Mouse (Mus musculus): ENCODE measurements around the gene Vangl1.

Vangl1 gene

DNA sequence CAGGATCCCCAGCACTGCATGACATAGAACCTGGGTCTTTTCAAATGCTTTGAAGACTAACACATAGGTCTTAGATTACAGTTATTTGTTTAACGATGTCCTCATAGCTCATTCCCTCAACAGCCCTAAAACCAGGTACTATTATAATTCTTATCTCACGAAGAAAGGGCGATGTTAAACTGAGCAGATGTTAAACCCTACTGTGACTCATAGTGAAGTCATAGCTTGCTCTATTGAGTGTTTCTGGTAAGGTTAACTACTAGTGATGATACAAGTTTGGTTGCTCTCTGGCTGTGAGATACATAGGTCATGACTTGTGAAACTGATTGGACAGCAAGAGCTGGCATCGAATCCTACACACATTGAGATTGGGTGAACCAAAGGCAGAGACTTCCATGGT, 61.5 kb downstream of the Vangl1 start:
- DNase-seq (ENCODE audit: low spot score), result no peak

DNA sequence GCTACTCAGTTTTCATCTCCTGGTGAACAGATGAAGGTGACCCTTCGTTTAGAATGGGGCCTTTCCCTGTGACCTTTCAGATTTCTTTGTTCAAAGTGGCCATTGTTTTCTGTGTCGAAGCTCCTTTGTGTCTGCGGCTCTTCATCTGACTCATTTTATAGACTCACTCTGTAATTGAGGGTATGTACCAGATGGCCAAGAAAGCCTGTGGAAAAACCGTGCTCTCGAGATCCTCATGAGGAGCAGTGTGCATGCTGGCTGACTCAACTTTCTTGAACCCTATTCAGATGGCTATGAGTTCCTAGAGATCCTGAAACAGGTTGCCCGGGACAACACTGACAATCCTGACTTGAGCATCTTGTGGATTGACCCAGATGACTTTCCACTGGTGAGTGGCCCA, 62.6 kb downstream of the Vangl1 start:
- no peak for DNase-seq (ENCODE audit: low spot score)

DNA sequence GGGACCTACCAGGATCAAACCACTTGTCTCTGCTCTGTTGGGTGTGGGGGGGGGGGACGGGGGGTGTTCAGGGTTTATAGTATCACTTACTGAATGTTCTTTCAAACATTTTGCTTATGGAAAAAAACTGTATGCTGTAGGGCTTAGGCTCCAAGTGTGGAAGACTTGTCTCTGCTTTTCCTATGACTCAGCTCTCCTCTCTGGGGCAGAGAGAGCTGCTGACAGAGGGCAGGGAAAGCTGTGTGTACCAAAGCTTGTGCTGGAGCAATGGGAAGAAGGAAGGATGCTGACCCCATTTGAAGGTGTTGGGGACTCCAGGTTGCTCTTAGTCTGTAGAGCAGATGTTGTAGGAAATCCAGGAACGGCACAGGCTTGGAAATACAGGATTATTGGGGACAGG, 63.0 kb downstream of the Vangl1 start:
- no peak for DNase-seq (ENCODE audit: low spot score)

DNA sequence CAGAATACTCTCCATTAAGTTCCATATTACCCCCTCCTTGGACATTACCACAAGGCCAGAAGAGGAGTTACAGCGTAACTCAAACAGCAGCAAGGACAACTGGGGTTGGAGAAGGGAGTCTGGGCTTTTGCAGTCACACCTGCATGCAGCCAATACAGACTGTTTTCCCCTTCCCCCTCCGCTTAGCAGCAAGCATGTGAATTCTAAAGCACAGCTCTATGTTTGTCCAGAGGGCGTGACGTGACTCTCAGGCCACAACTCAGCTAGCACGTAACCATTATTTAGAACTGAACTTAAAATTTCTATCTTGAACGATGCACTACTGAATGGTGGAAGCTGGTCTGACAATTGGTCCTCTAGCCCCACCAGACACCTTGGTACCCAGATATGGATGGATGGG, 63.9 kb downstream of the Vangl1 start:
- no peak for DNase-seq (ENCODE audit: low spot score)

DNA sequence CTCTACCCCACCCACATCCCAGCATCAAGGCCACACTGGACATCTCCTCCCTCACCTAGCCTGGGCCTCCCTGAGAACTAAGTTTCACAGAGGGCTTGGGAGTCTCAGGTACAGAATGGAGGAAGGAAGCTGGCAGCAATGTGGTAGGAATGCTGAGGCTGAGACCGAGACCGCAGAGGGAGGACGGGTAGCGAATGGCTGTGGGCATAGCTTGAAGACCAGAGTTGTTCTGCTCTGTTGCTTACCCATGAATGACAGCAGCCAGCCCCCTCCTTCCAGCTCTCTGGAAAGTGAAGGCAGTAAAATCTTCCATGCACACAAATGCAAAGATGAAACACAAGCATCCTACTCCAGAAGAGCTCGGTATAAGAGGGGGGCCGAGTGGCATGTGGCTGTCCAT, 65.6 kb downstream of the Vangl1 start:
- no peak for DNase-seq (ENCODE audit: low spot score)

DNA sequence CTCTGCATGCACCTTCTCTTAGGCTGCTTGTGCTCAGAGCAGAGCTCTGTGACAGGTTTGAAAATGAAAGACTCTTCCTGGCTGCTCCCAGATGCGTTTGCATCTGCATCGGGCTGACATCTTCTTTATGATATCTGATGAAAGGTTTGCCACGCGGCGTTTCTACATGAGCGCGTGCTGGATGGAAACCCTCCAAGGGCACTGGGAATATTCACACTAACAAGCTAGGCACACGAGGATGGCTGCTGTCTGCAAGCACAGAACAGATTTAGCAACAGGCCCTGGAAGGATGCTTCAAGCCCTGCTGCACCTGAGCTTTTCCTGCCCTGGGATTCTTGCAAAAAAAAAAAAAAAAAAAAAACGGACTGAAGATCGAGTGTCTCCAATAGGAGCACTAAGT, 67.3 kb downstream of the Vangl1 start:
- no peak for DNase-seq (ENCODE audit: low spot score)

DNA sequence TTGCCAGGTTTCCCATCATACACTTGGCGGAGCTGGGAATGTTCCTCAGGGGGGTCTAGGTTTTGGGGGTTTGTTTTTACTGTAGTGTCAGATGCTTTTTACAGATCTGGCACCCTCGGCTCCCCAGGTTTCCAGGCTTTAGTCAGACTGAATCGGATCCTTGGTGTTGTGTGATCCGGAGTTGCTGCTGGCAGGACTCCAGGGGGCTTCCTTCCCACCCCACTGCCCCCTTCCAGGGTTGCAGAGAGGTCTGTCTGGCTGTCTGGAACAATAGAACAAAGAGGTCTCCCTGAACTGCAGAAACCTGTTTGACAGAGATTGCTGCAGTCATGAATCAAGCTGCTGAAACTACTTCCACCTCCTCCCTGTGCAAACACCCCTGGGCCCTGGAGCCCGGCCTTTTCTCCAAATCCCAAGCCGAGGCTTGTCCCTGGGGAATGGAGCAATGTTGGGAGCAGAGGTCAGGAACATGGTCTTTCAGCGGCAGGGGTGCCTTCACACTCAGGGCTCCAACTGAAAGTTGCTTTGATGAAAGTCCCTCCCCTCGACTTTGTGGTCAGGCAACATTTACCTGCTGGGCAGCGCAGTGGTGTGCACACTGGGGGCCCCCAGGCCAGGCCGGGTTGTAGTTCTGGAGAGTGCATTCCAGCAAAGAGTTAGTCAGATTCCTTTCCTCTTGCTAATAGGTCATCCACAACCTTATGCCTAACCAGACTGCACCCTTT, 68.9 kb downstream of the Vangl1 start:
- peak; percentile 50 for DNase-seq (ENCODE audit: low spot score)

DNA sequence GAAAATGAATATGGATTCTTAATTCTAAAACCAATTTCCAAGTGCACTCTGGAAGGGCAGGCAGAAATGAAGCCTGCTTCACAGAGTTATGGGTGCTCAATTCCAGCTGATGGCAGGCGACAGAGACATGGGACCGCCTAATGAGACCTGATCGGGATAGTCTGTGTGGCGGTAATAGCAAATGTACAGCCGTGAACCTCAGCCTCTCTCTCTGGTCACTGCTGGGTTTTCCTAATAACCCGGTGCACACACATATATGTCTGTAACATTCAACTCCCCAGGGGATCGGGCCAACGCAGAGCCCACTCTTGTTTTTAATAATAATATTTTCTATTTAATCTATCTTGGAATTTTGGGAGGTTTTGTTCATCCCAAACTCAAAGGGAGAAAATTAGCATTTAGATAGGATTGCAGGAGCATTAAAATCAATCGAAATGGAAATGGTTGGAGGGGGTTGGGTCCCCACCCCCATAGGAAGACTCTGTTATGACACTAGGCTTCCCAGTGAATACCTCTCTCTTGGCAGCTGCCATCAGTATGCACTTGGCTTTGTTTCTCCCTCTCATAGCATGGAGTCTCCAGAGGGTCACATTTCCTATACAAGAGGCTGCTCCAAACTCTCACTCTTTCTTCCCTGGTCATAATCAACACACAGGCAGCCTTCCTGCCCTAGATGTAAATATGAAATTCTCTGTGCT, 72.7 kb downstream of the Vangl1 start:
- no peak for DNase-seq (ENCODE audit: low spot score)

DNA sequence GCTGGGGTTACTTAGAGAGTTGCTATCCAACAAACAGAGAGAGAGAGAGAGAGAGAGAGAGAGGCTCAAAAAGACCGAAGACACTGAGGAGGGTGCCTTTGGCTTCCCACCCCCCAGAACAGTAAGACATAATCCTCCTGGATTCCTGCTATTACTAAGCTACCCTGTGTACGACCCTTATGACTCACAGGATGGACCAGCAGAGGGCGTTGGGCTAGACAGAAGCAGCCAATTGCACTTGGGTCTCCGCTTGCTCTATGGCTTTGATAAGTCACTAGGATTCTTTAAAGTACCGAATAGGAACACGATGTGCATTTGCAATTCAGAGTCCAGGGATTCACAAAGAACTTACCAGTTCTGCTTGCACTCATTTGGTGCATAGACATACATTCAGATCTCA, 74.0 kb downstream of the Vangl1 start:
- no peak for DNase-seq (ENCODE audit: low spot score)

DNA sequence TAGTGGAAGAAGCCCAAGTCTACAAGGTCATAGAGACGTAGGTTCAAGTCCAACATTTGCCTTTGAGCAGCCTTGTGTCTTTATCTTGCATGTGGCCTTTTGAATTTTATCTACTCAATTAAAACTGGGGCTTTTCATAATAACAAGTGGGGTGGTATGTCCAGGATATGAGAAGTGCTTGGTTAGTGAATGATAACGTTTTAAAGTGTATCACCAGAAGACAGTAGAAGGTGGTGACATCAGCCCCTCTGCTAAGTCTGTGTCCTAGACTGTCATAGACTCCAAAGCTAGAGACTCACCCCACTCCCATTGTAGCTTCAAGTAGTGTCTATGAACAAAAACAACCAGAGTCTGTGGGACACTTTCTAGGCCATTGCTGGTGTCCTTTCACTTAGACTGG, 76.3 kb downstream of the Vangl1 start:
- DNase-seq (ENCODE audit: low spot score), result no peak

DNA sequence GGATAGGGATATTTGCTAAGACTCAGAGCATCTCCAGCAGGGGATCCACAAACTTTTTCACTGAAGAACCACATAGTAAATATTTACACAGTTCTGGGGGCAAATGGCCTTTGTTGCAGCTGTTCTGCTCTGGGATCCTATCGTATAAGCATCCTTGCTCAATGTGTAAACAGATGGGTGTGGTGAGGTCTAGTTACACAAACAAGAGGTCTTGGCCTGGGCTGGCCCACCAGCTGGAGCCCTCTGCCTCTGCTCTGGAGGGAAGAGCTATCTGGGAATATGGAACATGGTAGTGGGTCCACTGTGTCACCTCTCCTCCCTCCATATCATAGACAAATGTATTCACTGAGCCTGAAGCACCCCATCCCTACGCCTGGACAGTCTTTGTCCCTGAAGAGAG, 77.4 kb downstream of the Vangl1 start:
- DNase-seq (ENCODE audit: low spot score), result no peak

DNA sequence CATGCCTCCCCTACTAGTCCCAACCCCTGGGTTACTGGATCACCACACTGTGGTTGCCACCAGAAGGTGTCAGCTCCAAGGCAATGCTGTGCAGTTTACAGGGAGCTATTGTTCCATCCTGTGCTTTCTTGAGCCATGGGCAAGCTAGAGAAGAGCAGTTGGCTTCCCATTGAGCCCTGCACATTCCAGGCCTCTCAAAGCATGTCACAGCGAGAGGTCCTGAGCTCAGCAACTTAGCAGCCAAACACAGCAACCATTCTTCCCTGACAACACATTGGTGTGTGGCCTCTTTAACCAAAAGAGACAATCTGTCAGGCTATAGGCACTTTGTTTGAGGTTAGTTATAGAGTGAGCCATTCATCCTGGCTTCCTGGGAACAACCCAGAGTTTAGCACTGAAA, 78.9 kb downstream of the Vangl1 start:
- no peak for DNase-seq (ENCODE audit: low spot score)

DNA sequence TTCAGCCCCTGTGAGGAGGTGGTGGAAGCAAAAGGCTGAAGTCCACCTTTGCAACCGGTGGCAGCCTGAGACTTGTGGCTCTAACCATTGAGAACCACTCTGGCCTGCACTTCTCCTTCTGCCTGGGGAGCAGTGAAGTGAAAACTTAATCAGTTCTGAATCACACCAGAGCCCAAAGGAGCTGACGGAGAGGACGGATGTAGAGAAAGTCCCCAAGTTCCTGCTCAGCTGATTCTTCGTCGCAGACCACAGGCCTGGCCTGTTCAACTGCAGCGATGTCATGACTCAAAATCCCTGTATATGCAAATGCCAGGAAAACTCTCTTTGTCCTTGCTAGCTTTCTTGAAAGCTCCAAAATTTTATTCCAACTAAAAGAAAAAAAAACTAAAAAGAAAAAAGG, 80.8 kb downstream of the Vangl1 start:
- DNase-seq (ENCODE audit: low spot score), result no peak

DNA sequence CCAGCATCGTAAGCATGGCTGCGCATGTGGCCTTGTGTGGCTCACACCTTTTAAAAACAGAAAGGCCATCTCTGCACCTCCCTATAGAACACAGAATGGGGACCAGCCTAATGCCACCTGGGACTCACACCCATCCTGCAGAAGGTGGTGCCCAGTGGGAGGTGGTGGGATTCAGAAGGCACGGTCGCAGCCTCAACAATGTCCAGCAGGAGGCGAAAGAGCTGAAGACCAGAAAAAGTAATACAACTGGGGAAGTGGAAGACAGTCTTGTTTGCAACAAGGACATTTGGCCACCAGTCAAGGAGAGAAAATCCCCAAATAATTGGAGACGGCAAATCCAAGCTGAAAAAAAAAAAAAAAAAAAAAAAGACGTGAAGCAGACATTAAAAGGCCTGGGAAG, 82.4 kb downstream of the Vangl1 start:
- DNase-seq (ENCODE audit: low spot score), result no peak

DNA sequence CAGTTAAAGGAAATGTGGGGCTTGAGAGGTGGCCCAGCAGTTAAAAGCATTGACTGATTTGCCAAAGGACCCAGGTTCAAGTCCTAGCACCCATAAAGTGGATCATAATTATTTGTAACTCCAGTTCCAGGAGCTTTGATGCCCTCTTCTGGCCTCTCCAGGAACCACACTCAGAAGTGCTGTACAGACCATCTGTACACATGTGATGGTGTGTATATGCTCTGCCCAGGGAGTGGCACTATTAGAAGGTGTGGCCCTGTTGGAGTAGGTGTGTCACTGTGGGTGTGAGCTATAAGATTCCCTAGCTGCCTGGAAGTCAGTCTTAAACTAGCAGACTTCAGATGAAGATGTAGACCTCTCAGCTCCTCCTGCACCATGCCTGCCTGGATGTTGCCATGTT, 83.5 kb downstream of the Vangl1 start:
- no peak for DNase-seq (ENCODE audit: low spot score)

DNA sequence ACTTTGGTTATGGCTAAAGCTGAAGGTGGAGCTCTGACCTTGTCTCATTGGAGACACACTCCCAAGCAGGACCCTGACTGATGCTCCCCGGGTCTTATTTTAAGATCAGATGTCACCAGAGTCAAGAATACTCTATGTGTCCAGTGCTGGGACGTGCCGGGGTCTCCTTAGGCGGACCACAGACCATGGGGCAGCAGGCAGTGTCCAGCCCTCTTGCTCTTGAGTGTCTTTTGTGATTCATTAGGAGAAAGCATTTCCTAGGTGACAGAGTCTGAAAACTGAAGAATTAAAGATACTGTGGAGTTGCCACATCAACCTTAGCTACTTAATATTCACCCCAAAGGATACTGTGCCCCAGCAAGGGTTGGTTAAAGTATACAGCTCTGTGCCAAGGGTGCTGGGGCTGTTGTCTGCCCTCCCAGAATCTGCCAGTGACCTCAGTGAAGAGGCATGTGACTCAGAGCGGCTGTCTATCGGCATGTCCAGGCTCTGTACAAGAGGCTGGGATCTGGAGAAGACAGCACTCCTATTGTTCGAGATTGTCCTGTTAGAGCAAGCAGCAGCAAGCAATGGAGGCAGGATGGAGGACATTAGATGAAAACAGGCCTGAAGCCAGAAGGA, 92.4 kb downstream of the Vangl1 start:
- no peak for DNase-seq (ENCODE audit: low spot score)

DNA sequence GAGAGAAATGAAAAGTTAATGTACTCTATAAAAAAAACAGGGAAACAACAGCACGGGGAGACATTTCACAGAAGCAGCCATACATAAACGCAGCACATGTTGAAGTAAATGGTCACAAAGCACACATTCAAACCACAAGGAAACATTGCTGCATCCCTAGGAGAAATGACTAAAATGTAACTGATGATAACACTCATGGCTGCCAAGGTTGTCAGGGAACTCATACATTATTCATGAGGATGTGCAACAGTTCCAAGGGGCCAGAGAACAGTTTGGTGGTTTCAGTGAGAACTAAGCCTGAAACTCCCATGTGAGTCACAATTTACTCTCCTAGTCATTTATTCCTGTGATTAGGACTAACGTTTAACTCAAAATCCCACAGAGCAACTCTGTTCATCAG, 96.3 kb downstream of the Vangl1 start:
- no peak for DNase-seq (ENCODE audit: low spot score)

DNA sequence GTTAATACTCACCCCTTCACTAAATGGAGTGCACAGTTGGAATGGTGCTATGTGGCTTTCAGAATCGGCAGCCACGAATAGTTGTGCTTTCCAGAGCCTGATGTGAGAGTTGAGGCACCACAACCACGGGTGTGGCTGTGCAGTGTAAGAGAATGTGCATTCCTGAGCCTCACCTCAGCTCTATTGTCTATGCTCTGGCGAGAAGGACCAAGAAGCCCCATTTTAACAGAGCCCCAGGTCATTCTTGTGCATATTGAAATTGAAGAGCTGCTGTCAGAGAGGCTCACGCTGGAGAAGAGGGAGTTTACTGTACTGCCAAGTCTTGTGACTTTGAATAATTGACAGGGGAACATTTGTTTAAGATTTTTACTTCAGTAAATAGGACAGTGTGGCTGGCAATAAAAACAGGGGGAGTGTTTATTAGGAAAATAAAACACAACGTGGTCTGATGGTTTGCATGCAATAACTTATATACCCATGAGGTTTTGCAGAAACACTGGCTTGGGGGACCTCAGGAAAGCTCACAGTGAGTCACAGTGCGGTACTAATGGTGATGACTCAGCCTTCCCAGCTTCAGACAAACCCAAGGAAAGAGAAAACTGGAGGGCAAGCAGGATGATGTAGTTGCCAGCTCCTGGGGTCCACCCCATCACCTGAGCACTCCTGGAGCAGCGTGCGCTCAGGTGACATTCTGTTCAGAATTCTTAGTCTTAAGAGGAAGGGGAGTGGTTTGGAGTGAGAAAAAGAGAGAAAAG, 100.5 kb downstream of the Vangl1 start:
- no peak for DNase-seq (ENCODE audit: low spot score)
